Mouse (Mus musculus) ovary, adult 2 months (tissue): ENCODE data around the gene Zfand3. TPM values are rescaled to one million over a fixed set of nuclear protein-coding genes. Genes with fewer than 3 reads are reported as not detected.

Source experiments
- polyA plus RNA-seq: library from polyadenylated mRNA; depleted of rRNA; stranded (reverse); fragments of >200 nt; gene quantifications from 2 replicates; pipeline ENCODE4 v1.2.3, GENCODE M21; 2012; rRNA removed

Zfand3 gene
- polyA plus RNA-seq = 78.3 and 93.0 TPM in 2 replicates

GRCm38 (mm10) chr17:30004203-30005102 is at the start of gene Zfand3:
Gene Zfand3 (plus strand): TSS chr17:30004733.

DNA sequence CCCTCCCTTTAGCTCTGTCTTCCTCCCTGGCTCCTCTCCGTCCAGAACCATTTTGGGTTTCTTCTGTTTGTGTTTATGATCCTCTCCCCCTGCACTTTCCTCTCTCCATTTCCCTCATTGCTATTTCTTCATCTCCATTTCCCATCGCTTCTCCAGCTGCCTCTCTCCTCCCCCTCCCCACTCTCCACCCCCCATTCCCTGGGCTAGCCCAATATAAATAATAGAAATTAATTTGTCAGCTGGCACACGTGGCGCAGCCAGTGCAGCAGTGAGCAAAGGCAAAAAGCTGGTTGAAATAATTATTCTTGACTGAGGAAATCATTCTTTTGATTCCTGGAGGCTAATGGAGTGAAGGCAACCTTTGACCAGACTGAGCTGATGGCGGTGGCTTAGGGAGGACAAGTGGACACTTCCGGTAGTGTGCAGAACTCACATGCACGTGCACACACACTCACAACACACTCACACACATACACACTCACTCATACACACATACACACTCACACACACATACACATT is 34.4 kb upstream of the Zfand3 start, which contains the start of gene Mdga1:
Mdga1 (minus strand) TSS at position 51 of the 519 bp plus-strand sequence.

Other genes starting within 250 kb of the Zfand3 start
- gene Mdga1, start 34.6 kb upstream of the Zfand3 start, polyA plus RNA-seq = 4.0 TPM in 2 replicates